Mouse (Mus musculus): ENCODE results near the gene Sh3d19. TPM values are rescaled to one million over a fixed set of nuclear protein-coding genes. Genes with fewer than 3 reads are reported as not detected.

The Sh3d19 gene
- polyA plus RNA-seq, 1 experiment from 2014 or later = 18.1 TPM

GRCm38 (mm10) chr3:86134939-86135638 lies 164.2 kb downstream of the Sh3d19 start:
- WGBS = 98% methylated on average over 6 of the region's 6 CpGs
- H3K36me3 ChIP-seq (replicated peaks; ENCODE audit: control insufficient read depth, insufficient read depth) = peaks cover 52% of the 10 kb centered on the region
- no peak for ATAC-seq (ENCODE audit: low FRiP score)

GRCm38 (mm10) chr3:86135886-86136563 lies 165.1 kb downstream of the Sh3d19 start:
- no peak overlapping the region for H3K4me3 ChIP-seq (replicated peaks; ENCODE audit: low read length)
- H3K9ac ChIP-seq = no peak overlapping the region
- H3K36me3 ChIP-seq (replicated peaks; ENCODE audit: control insufficient read depth, insufficient read depth) = peaks cover 61% of the 10 kb centered on the region
- no peak overlapping the region for H3K27ac ChIP-seq
- WGBS = 90% methylated on average over 6 of the region's 6 CpGs
- peaks cover 4% of the 10 kb centered on the region for H3K4me1 ChIP-seq (replicated peaks; ENCODE audit: control insufficient read depth, insufficient read depth, low read length)
- no peaks in the 10 kb centered on the region for H3K27me3 ChIP-seq (ENCODE audit: control insufficient read depth, insufficient read depth, low read length)
- DNase-seq (ENCODE audit: low spot score) (no peak), ATAC-seq (ENCODE audit: low FRiP score) (no peak)
- H3K4me2 ChIP-seq (replicated peaks) = no peak overlapping the region
- no peaks in the 10 kb centered on the region for H3K9me3 ChIP-seq (ENCODE audit: control insufficient read depth, low read length)

More at GRCm38 (mm10) chr3:86134939-86135638, 164.2 kb downstream of the Sh3d19 start:
- H3K4me3 ChIP-seq (replicated peaks; ENCODE audit: low read length) = no peak overlapping the region
- H3K27me3 ChIP-seq (ENCODE audit: control insufficient read depth, insufficient read depth, low read length) = no peaks in the 10 kb centered on the region
- H3K9ac ChIP-seq = no peak overlapping the region
- H3K4me1 ChIP-seq (replicated peaks; ENCODE audit: control insufficient read depth, insufficient read depth, low read length) = no peaks in the 10 kb centered on the region
- no peaks in the 10 kb centered on the region for H3K9me3 ChIP-seq (ENCODE audit: control insufficient read depth, low read length)
- no peak overlapping the region for H3K27ac ChIP-seq
- no peak overlapping the region for H3K4me2 ChIP-seq (replicated peaks)
- no peak for DNase-seq (ENCODE audit: low spot score)

GRCm38 (mm10) chr3:86136936-86137574 lies 166.1 kb downstream of the Sh3d19 start:
- Histone ChIP-seq H3K27me3 (ENCODE audit: control insufficient read depth, insufficient read depth, low read length) (no peaks in the 10 kb centered on the region), H3K4me3 (replicated peaks; ENCODE audit: low read length) (no peak overlapping the region), H3K9ac (no peak overlapping the region), H3K4me2 (replicated peaks) (no peak overlapping the region), H3K4me1 (replicated peaks; ENCODE audit: control insufficient read depth, insufficient read depth, low read length) (peaks cover 9% of the 10 kb centered on the region), H3K9me3 (ENCODE audit: control insufficient read depth, low read length) (no peaks in the 10 kb centered on the region), H3K27ac (no peak overlapping the region), H3K36me3 (replicated peaks; ENCODE audit: control insufficient read depth, insufficient read depth) (peaks cover 65% of the 10 kb centered on the region)
- no peak for DNase-seq (ENCODE audit: low spot score)
- 94% methylated on average over 6 of the region's 6 CpGs for WGBS
- no peak for ATAC-seq (ENCODE audit: low FRiP score)

- Histone ChIP-seq H3K4me1 (replicated peaks; ENCODE audit: control insufficient read depth, insufficient read depth, low read length) (peaks cover 9% of the 10 kb centered on the region), H3K4me2 (replicated peaks) (no peak overlapping the region), H3K9ac (no peak overlapping the region), H3K27ac (no peak overlapping the region), H3K4me3 (replicated peaks; ENCODE audit: low read length) (no peak overlapping the region), H3K27me3 (ENCODE audit: control insufficient read depth, insufficient read depth, low read length) (no peaks in the 10 kb centered on the region), H3K9me3 (ENCODE audit: control insufficient read depth, low read length) (no peaks in the 10 kb centered on the region), H3K36me3 (replicated peaks; ENCODE audit: control insufficient read depth, insufficient read depth) (peaks cover 62% of the 10 kb centered on the region)
- 90% methylated on average over 4 of the region's 4 CpGs for WGBS
- DNase-seq (ENCODE audit: low spot score) (no peak), ATAC-seq (ENCODE audit: low FRiP score) (no peak)
Observed at GRCm38 (mm10) chr3:86139660-86140059, 168.8 kb downstream of the Sh3d19 start.

- Histone ChIP-seq H3K9ac (peak overlapping the region; percentile 100), H3K4me2 (replicated peaks) (peak overlapping the region; percentile 84), H3K4me3 (replicated peaks; ENCODE audit: low read length) (peak overlapping the region; percentile 99), H3K4me1 (replicated peaks; ENCODE audit: control insufficient read depth, insufficient read depth, low read length) (peaks cover 9% of the 10 kb centered on the region), H3K27me3 (ENCODE audit: control insufficient read depth, insufficient read depth, low read length) (no peaks in the 10 kb centered on the region), H3K36me3 (replicated peaks; ENCODE audit: control insufficient read depth, insufficient read depth) (peaks cover 51% of the 10 kb centered on the region), H3K9me3 (ENCODE audit: control insufficient read depth, low read length) (no peaks in the 10 kb centered on the region), H3K27ac (no peak overlapping the region)
- WGBS = 19% methylated on average over 7 of the region's 7 CpGs
- DNase-seq (ENCODE audit: low spot score) = no peak
- ATAC-seq (ENCODE audit: low FRiP score) = no peak
Observed at GRCm38 (mm10) chr3:86141366-86141765, 170.5 kb downstream of the Sh3d19 start.

GRCm38 (mm10) chr3:86141886-86142262 lies 171.0 kb downstream of the Sh3d19 start:
- Histone ChIP-seq H3K27ac (peak overlapping the region; percentile 89), H3K9ac (peak overlapping the region; percentile 100), H3K27me3 (ENCODE audit: control insufficient read depth, insufficient read depth, low read length) (no peaks in the 10 kb centered on the region), H3K36me3 (replicated peaks; ENCODE audit: control insufficient read depth, insufficient read depth) (peaks cover 46% of the 10 kb centered on the region), H3K4me3 (replicated peaks; ENCODE audit: low read length) (peak overlapping the region; percentile 99), H3K4me2 (replicated peaks) (peak overlapping the region; percentile 84), H3K4me1 (replicated peaks; ENCODE audit: control insufficient read depth, insufficient read depth, low read length) (peaks cover 9% of the 10 kb centered on the region), H3K9me3 (ENCODE audit: control insufficient read depth, low read length) (no peaks in the 10 kb centered on the region)
- ATAC-seq (ENCODE audit: low FRiP score) (no peak; the same call in 1 of the 2 replicates), DNase-seq (ENCODE audit: low spot score) (peak; percentile 45)
- WGBS = under 1% methylated on average over 18 of the region's 18 CpGs

GRCm38 (mm10) chr3:86142263-86142933 lies 171.5 kb downstream of the Sh3d19 start, which contains the start of gene Rps3a1:
Rps3a1 (minus strand) TSS chr3:86142702.
- peak within 1 kb of the TSS; percentile 100 for H3K9ac ChIP-seq
- H3K4me3 ChIP-seq (replicated peaks; ENCODE audit: low read length) = peak within 1 kb of the TSS; percentile 99
- DNase-seq (ENCODE audit: low spot score) = peak; percentile 99
- no peaks in the 10 kb centered on the region for H3K27me3 ChIP-seq (ENCODE audit: control insufficient read depth, insufficient read depth, low read length)
- ATAC-seq (ENCODE audit: low FRiP score) = peak; percentile 97
- peaks cover 9% of the 10 kb centered on the region for H3K4me1 ChIP-seq (replicated peaks; ENCODE audit: control insufficient read depth, insufficient read depth, low read length)
- peak within 1 kb of the TSS; percentile 89 for H3K27ac ChIP-seq
- no peaks in the 10 kb centered on the region for H3K9me3 ChIP-seq (ENCODE audit: control insufficient read depth, low read length)
- peaks cover 40% of the 10 kb centered on the region for H3K36me3 ChIP-seq (replicated peaks; ENCODE audit: control insufficient read depth, insufficient read depth)
- under 1% methylated on average over 77 of the region's 77 CpGs for WGBS
- H3K4me2 ChIP-seq (replicated peaks) = peak within 1 kb of the TSS; percentile 84

GRCm38 (mm10) chr3:86142934-86143317 lies 172.0 kb downstream of the Sh3d19 start:
- WGBS = 43% methylated on average over 6 of the region's 6 CpGs
- Histone ChIP-seq H3K9me3 (ENCODE audit: control insufficient read depth, low read length) (no peaks in the 10 kb centered on the region), H3K4me2 (replicated peaks) (peak overlapping the region; percentile 43), H3K27ac (peak overlapping the region; percentile 36; the same call in 1 of the 2 replicates), H3K9ac (peak overlapping the region; percentile 49), H3K4me3 (replicated peaks; ENCODE audit: low read length) (no peak overlapping the region), H3K27me3 (ENCODE audit: control insufficient read depth, insufficient read depth, low read length) (no peaks in the 10 kb centered on the region), H3K4me1 (replicated peaks; ENCODE audit: control insufficient read depth, insufficient read depth, low read length) (peaks cover 9% of the 10 kb centered on the region), H3K36me3 (replicated peaks; ENCODE audit: control insufficient read depth, insufficient read depth) (peaks cover 35% of the 10 kb centered on the region)
- DNase-seq (ENCODE audit: low spot score) (no peak), ATAC-seq (ENCODE audit: low FRiP score) (peak; percentile 39; the same call in 1 of the 2 replicates)

- no peak overlapping the region for H3K4me3 ChIP-seq (replicated peaks; ENCODE audit: low read length)
- no peak overlapping the region for H3K9ac ChIP-seq
- DNase-seq (ENCODE audit: low spot score) = no peak
- no peak; the same call in 1 of the 2 replicates for ATAC-seq (ENCODE audit: low FRiP score)
- peaks cover 31% of the 10 kb centered on the region for H3K36me3 ChIP-seq (replicated peaks; ENCODE audit: control insufficient read depth, insufficient read depth)
- WGBS = 87% methylated on average over 6 of the region's 6 CpGs
- H3K4me1 ChIP-seq (replicated peaks; ENCODE audit: control insufficient read depth, insufficient read depth, low read length) = peaks cover 9% of the 10 kb centered on the region
- H3K9me3 ChIP-seq (ENCODE audit: control insufficient read depth, low read length) = no peaks in the 10 kb centered on the region
- no peaks in the 10 kb centered on the region for H3K27me3 ChIP-seq (ENCODE audit: control insufficient read depth, insufficient read depth, low read length)
- peak overlapping the region; percentile 43 for H3K4me2 ChIP-seq (replicated peaks)
- H3K27ac ChIP-seq = no peak overlapping the region
Observed at GRCm38 (mm10) chr3:86143343-86143742, 172.4 kb downstream of the Sh3d19 start.

Measured in hindbrain, embryonic 14.5 days (tissue).